In genomic region chr12:32819416-32819815, GRCm38 (mm10) we compare ENCODE assay signal across 8 mouse cellular contexts. TPM values are rescaled to one million over a fixed set of nuclear protein-coding genes. Genes with fewer than 3 reads are reported as not detected.
DNase-seq lines count a peak whose midpoint lies in the region; ATAC-seq and TF ChIP-seq lines count a peak whose summit lies in the region.

TSS of gene Nampt (plus strand) at chr12:32819545.

- no peaks in the 10 kb centered on the region for H3K27me3 ChIP-seq in forebrain, embryonic 11.5 days (ENCODE audit: control insufficient read depth, insufficient read depth, low read length)
- H3K27me3 ChIP-seq in hindbrain, embryonic 10.5 days (ENCODE audit: insufficient read depth, poor library complexity, severe bottlenecking) = no peaks in the 10 kb centered on the region
- H3K27me3 ChIP-seq in midbrain, postnatal 0 days (ENCODE audit: insufficient read depth, low read length) = no peaks in the 10 kb centered on the region

- intact Hi-C loops in left cerebral cortex, postnatal 25 days (cut with DNase I) = no loop called here

- no peaks in the 10 kb centered on the region for H3K4me1 ChIP-seq in forebrain, embryonic 11.5 days (replicated peaks; ENCODE audit: control insufficient read depth, insufficient read depth, low read length)
- peaks cover 17% of the 10 kb centered on the region for H3K4me1 ChIP-seq in hindbrain, embryonic 10.5 days (replicated peaks)
- H3K4me1 ChIP-seq in midbrain, postnatal 0 days (ENCODE audit: insufficient read depth, low read length) = no peaks in the 10 kb centered on the region

- DNase-seq in left cerebral cortex, adult 18-20 months (ENCODE audit: low spot score in 2 of 2) = no peak
- DNase-seq in left cerebral cortex, adult 11 months (ENCODE audit: low spot score) = no peak
- DNase-seq in adrenal gland, adult 8-10 months = no peak
- no peak for DNase-seq in forebrain, embryonic 11.5 days (ENCODE audit: low spot score)
- peak; percentile 15 for DNase-seq in hindbrain, embryonic 10.5 days (ENCODE audit: low spot score)
- peak in 1 of 2 experiments; percentile 11 for DNase-seq in left cerebral cortex, postnatal 25 days (ENCODE audit: low spot score in 2 of 2)
- DNase-seq in midbrain, postnatal 0 days (ENCODE audit: low spot score) = peak; percentile 83
- no peak for DNase-seq in testis, postnatal 10 days (ENCODE audit: low spot score)

- H3K4me3 ChIP-seq in forebrain, embryonic 11.5 days (ENCODE audit: low read depth, low read length) = peak within 1 kb of the TSS; percentile 72
- peak within 1 kb of the TSS; percentile 85 for H3K4me3 ChIP-seq in hindbrain, embryonic 10.5 days
- peak within 1 kb of the TSS; percentile 63 for H3K4me3 ChIP-seq in midbrain, postnatal 0 days (ENCODE audit: low read depth, low read length)

- no peak for TF ChIP-seq CTCF in midbrain, postnatal 0 days (IDR thresholded peaks at IDR 0.05)

- H3K27ac ChIP-seq in forebrain, embryonic 11.5 days (ENCODE audit: low read depth, low read length) = peak within 1 kb of the TSS; percentile 94
- H3K27ac ChIP-seq in hindbrain, embryonic 10.5 days = peak within 1 kb of the TSS; percentile 96
- H3K27ac ChIP-seq in midbrain, postnatal 0 days (ENCODE audit: low read depth, low read length) = peak within 1 kb of the TSS; percentile 96

- 7% methylated on average over 5 of the region's 5 CpGs for WGBS in forebrain, embryonic 11.5 days
- 10% methylated on average over 5 of the region's 5 CpGs for WGBS in hindbrain, embryonic 10.5 days
- WGBS in midbrain, postnatal 0 days = 4% methylated on average over 5 of the region's 5 CpGs

- no peak for ATAC-seq in forebrain, embryonic 11.5 days (replicated peaks; ENCODE audit: low FRiP score)
- ATAC-seq in midbrain, postnatal 0 days (ENCODE audit: low FRiP score) = peak; percentile 3; the same call in 1 of the 2 replicates

- no peaks in the 10 kb centered on the region for H3K36me3 ChIP-seq in forebrain, embryonic 11.5 days (ENCODE audit: control insufficient read depth, insufficient read depth, low read length)
- H3K36me3 ChIP-seq in hindbrain, embryonic 10.5 days = peaks cover 13% of the 10 kb centered on the region
- no peaks in the 10 kb centered on the region for H3K36me3 ChIP-seq in midbrain, postnatal 0 days (ENCODE audit: insufficient read depth, low read length)

- peak within 1 kb of the TSS; percentile 73 for H3K9ac ChIP-seq in forebrain, embryonic 11.5 days (ENCODE audit: low read length)
- H3K9ac ChIP-seq in midbrain, postnatal 0 days (replicated peaks; ENCODE audit: low read length, poor library complexity, severe bottlenecking) = peak within 1 kb of the TSS; percentile 84

- no peaks in the 10 kb centered on the region for H3K9me3 ChIP-seq in forebrain, embryonic 11.5 days (ENCODE audit: control insufficient read depth, low read length)
- no peaks in the 10 kb centered on the region for H3K9me3 ChIP-seq in hindbrain, embryonic 10.5 days
- H3K9me3 ChIP-seq in midbrain, postnatal 0 days (ENCODE audit: low read length) = no peaks in the 10 kb centered on the region

- peak within 1 kb of the TSS; percentile 58 for H3K4me2 ChIP-seq in forebrain, embryonic 11.5 days (ENCODE audit: low read depth, low read length, severe bottlenecking)
- peak within 1 kb of the TSS; percentile 71 for H3K4me2 ChIP-seq in midbrain, postnatal 0 days (ENCODE audit: low read depth, low read length, poor library complexity, severe bottlenecking)

RNA-seq across cellular contexts. Expression of gene Nampt, which starts in this region (rescaled TPM):
- total RNA-seq in left cerebral cortex, adult 18-20 months (2021) = 10 to 100 TPM; 30.9 to 34.4 TPM
- 100 to 1,000 TPM in 1 of 4 experiments, 10 to 100 TPM in 3; 43.5 to 135 (median 71.2) TPM for total RNA-seq in adrenal gland, adult 8-10 months (2022)
- polyA plus RNA-seq in forebrain, embryonic 11.5 days (2014; fragmentation: Nextera tagmentation; extraction: Ambion mirVana) = 38.4 and 38.8 TPM in 2 replicates
- 26.6 and 35.8 TPM in 2 replicates for polyA plus RNA-seq in hindbrain, embryonic 10.5 days (2016; fragmentation: Nextera tagmentation; extraction: Ambion mirVana)
- 10 to 100 TPM; 30.7 to 36.9 TPM for total RNA-seq in left cerebral cortex, postnatal 25 days (2021)
- total RNA-seq in midbrain, postnatal 0 days (2014; rRNA removed) = 34.7 and 41.9 TPM in 2 replicates
- polyA plus RNA-seq in midbrain, postnatal 0 days (2015; fragmentation: Nextera tagmentation; extraction: Ambion mirVana) = 24.0 and 24.1 TPM in 2 replicates

Comparison
In these comparisons a context has a peak if more than half of its experiments do, and no peak if none do; other contexts are left out.
1. DNase-seq: peak in hindbrain, embryonic 10.5 days (single experiment) and midbrain, postnatal 0 days (single experiment); none in left cerebral cortex, adult 18-20 months (0 of 2), left cerebral cortex, adult 11 months (single experiment), adrenal gland, adult 8-10 months (single experiment), forebrain, embryonic 11.5 days (single experiment) and testis, postnatal 10 days (single experiment).
2. Peak in every context shown above with its lines, with median percentiles within 50 percentile points of each other: H3K27ac ChIP-seq and H3K4me3 ChIP-seq.